In the genomic region with DNA sequence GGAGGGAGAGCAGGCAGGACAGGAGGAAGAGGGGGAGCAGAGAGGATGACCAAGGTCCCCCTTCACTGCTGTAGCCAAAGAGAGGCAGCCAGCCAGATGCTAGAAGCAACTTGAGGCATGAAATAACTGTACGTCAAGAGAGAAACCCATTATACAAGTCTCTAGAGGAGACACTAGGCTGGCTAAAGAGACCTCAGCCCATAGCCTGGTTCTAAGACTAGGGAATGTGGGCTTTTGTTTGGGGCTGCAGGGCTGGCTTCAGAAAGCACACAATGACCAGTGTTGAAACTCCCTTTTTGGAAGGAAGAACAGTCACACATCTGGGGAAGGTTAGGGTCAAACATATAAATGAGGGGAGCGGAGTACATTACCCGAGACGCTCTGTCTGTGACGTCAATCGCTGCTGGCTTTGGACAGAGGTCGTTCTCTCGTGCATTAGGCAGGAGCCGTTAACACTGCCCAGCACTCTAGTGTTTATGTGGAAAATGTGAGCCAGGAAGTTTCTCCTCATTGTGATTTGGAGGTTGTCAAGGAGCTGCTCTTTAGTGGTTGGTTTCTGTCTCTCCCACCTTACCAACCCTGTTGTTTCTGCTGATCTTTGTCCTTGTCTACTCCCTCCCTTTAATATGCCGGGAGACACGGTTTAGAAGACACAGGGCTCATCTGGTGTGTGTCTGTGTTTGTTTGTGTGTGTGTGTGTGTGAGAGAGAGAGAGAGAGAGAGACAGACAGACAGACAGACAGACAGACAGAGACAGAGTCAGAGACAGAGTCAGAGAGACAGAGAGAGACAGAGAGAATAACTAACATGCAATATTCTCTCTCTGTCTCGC, we compare ENCODE assay signal across 8 mouse cellular contexts. TPM values are rescaled to one million over a fixed set of nuclear protein-coding genes. Genes with fewer than 3 reads are reported as not detected.
DNase-seq lines count a peak whose midpoint lies in the region; ATAC-seq lines count a peak whose summit lies in the region.

No protein-coding gene starts in this region.

- H3K9ac ChIP-seq in neural tube, embryonic 11.5 days (ENCODE audit: low read length): no peak overlapping the region
- no peak overlapping the region for H3K9ac ChIP-seq in neural tube, embryonic 14.5 days (replicated peaks; ENCODE audit: low read depth, low read length)

- H3K4me3 ChIP-seq in neural tube, embryonic 11.5 days (ENCODE audit: low read depth, low read length): no peak overlapping the region
- H3K4me3 ChIP-seq in neural tube, embryonic 14.5 days (ENCODE audit: low read depth, low read length): no peak overlapping the region

- 0 out of 2 replicates have a peak overlapping the region, but pooled peaks have one; percentile 27 for H3K27ac ChIP-seq in neural tube, embryonic 11.5 days (ENCODE audit: low read depth, low read length)
- peak overlapping the region; percentile 57 for H3K27ac ChIP-seq in neural tube, embryonic 14.5 days (ENCODE audit: low read depth, low read length)

- no peak for DNase-seq in neural tube, embryonic 11.5 days (ENCODE audit: low spot score)
- DNase-seq in neural tube, embryonic 10.5 days (ENCODE audit: extremely low spot score, low spot score): no peak
- DNase-seq in heart, postnatal 36 days: peak; percentile 46 to 52
- peak; percentile 16 to 48 for DNase-seq in kidney, postnatal 4 days
- DNase-seq in spleen, postnatal 36 days (ENCODE audit: low spot score in 2 of 2): no peak
- DNase-seq in left cerebral cortex, adult 8-10 months (ENCODE audit: low spot score in 2 of 2): no peak

- no peak for ATAC-seq in neural tube, embryonic 11.5 days (ENCODE audit: insufficient read depth, low FRiP score, low TSS enrichment)
- peak; percentile 56 for ATAC-seq in neural tube, embryonic 14.5 days (ENCODE audit: low read depth)
- no peak for ATAC-seq in monocyte, adult 5-6 weeks (replicated peaks; ENCODE audit: insufficient number of reproducible peaks, low FRiP score, low TSS enrichment, poor library complexity, severe bottlenecking)

- WGBS in neural tube, embryonic 11.5 days: 40% methylated on average over 12 of the region's 12 CpGs
- 26% methylated on average over 12 of the region's 12 CpGs for WGBS in neural tube, embryonic 14.5 days

- H3K9me3 ChIP-seq in neural tube, embryonic 11.5 days (ENCODE audit: control insufficient read depth, low read length): no peaks in the 10 kb centered on the region
- H3K9me3 ChIP-seq in neural tube, embryonic 14.5 days (ENCODE audit: control insufficient read depth, low read length): no peaks in the 10 kb centered on the region

- no peaks in the 10 kb centered on the region for H3K36me3 ChIP-seq in neural tube, embryonic 11.5 days (ENCODE audit: control insufficient read depth, insufficient read depth, low read length)
- no peaks in the 10 kb centered on the region for H3K36me3 ChIP-seq in neural tube, embryonic 14.5 days (ENCODE audit: control insufficient read depth, insufficient read depth, low read length)

- H3K4me2 ChIP-seq in neural tube, embryonic 11.5 days (ENCODE audit: low read depth): no peak overlapping the region
- peak overlapping the region; percentile 19; the same call in 1 of the 2 replicates for H3K4me2 ChIP-seq in neural tube, embryonic 14.5 days (ENCODE audit: low read depth, low read length)

- intact Hi-C loops in heart, postnatal 36 days (cut with DNase I): loop anchor here (5.0 kb wide), 1 partner anchor 33 kb away; no protein-coding TSS in a partner anchor

- H3K4me1 ChIP-seq in neural tube, embryonic 11.5 days (ENCODE audit: control insufficient read depth, insufficient read depth, low read length): no peaks in the 10 kb centered on the region
- H3K4me1 ChIP-seq in neural tube, embryonic 14.5 days (ENCODE audit: control insufficient read depth, insufficient read depth, low read length): peaks cover 8% of the 10 kb centered on the region

- no peaks in the 10 kb centered on the region for H3K27me3 ChIP-seq in neural tube, embryonic 11.5 days (ENCODE audit: control insufficient read depth, insufficient read depth, low read length)
- H3K27me3 ChIP-seq in neural tube, embryonic 14.5 days (ENCODE audit: control insufficient read depth, insufficient read depth, low read length): no peaks in the 10 kb centered on the region

RNA-seq across cellular contexts. Expression of gene Gm45716, which starts 57.5 kb away (rescaled TPM):
- polyA plus RNA-seq in neural tube, embryonic 11.5 days (2014; fragmentation: Nextera tagmentation; extraction: Ambion mirVana): 17.3 and 17.7 TPM in 2 replicates
- total RNA-seq in heart, postnatal 36 days (2021): 1 to 10 TPM; 8.6 to 9.6 TPM
- 23.7 and 24.9 TPM in 2 replicates for polyA plus RNA-seq in neural tube, embryonic 14.5 days (2014; fragmentation: Nextera tagmentation; extraction: Ambion mirVana)
- total RNA-seq in monocyte, adult 5-6 weeks (2017): 25.2 to 33.2 TPM (median 32.0 TPM) in 3 replicates
- 1 to 10 TPM; 2.6 to 4.5 (median 3.6) TPM for total RNA-seq in left cerebral cortex, adult 8-10 months (2022)

Comparison
In these comparisons a context has a peak if more than half of its experiments do, and no peak if none do; other contexts are left out.
1. DNase-seq: peak in heart, postnatal 36 days (2 of 2) and kidney, postnatal 4 days (2 of 2); none in neural tube, embryonic 11.5 days (single experiment), neural tube, embryonic 10.5 days (single experiment), spleen, postnatal 36 days (0 of 2) and left cerebral cortex, adult 8-10 months (0 of 2).